Mouse (Mus musculus): ENCODE results near the gene Vps26a. TPM values are rescaled to one million over a fixed set of nuclear protein-coding genes. Genes with fewer than 3 reads are reported as not detected.

Gene Vps26a
- total RNA-seq (2021) = 10 to 100 TPM; 24.3 to 29.0 TPM
- long read RNA-seq, experiment 1, transcript Vps26a-202 (9 exons, 2,597 nt) = major isoform, 34 of 42 reads
- long read RNA-seq, experiment 1, partial matches to known transcripts = 2 of 42 reads
- long read RNA-seq, experiment 1, other reads (novel, unspliced or antisense) = 6 of 42 reads
- long read RNA-seq, experiment 2, transcript Vps26a-202 (9 exons, 2,597 nt) = major isoform, 43 of 55 reads
- long read RNA-seq, experiment 2, partial matches to known transcripts = 6 of 55 reads
- long read RNA-seq, experiment 2, other reads (novel, unspliced or antisense) = 5 of 55 reads

GRCm38 (mm10) chr10:62486618-62487415 is at the start of gene Vps26a:
Vps26a (minus strand) TSS chr10:62486805.
- intact Hi-C loops (cut with DNase I) = no loop called here
- peak; percentile 97 to 99 for DNase-seq

- no peak for DNase-seq
- intact Hi-C loops (cut with DNase I) = no loop called here
Measured at GRCm38 (mm10) chr10:62534509-62534908, 47.9 kb upstream of the Vps26a start.

- DNase-seq = no peak
- intact Hi-C loops (cut with DNase I) = no loop called here
Measured at GRCm38 (mm10) chr10:62532832-62533231, 46.2 kb upstream of the Vps26a start.

- intact Hi-C loops (cut with DNase I) = no loop called here
- DNase-seq = peak; percentile 37 to 38
Measured at GRCm38 (mm10) chr10:62530183-62530582, 43.6 kb upstream of the Vps26a start.

GRCm38 (mm10) chr10:62527351-62527750 is 40.7 kb upstream of the Vps26a start, which contains the start of gene Srgn:
Srgn (minus strand) TSS chr10:62527451.
- no peak for DNase-seq
- intact Hi-C loops (cut with DNase I) = no loop called here

- DNase-seq = no peak
- intact Hi-C loops (cut with DNase I) = no loop called here
Measured at GRCm38 (mm10) chr10:62522346-62522950, 35.8 kb upstream of the Vps26a start.

- intact Hi-C loops (cut with DNase I) = no loop called here
- DNase-seq = no peak
Measured at GRCm38 (mm10) chr10:62521763-62522162, 35.2 kb upstream of the Vps26a start.

- intact Hi-C loops (cut with DNase I) = no loop called here
- no peak for DNase-seq
Measured at GRCm38 (mm10) chr10:62520911-62521310, 34.3 kb upstream of the Vps26a start.

GRCm38 (mm10) chr10:62517511-62517910 is 30.9 kb upstream of the Vps26a start:
- DNase-seq = no peak
- intact Hi-C loops (cut with DNase I) = no loop called here

- no peak for DNase-seq
- intact Hi-C loops (cut with DNase I) = no loop called here
Measured at GRCm38 (mm10) chr10:62512855-62513254, 26.2 kb upstream of the Vps26a start.

- intact Hi-C loops (cut with DNase I) = no loop called here
- DNase-seq = no peak
Measured at GRCm38 (mm10) chr10:62511528-62511927, 24.9 kb upstream of the Vps26a start.

- DNase-seq = no peak
Measured at GRCm38 (mm10) chr10:62509032-62509656, 22.5 kb upstream of the Vps26a start.

GRCm38 (mm10) chr10:62508459-62508858 is 21.9 kb upstream of the Vps26a start:
- peak; percentile 33 to 44 for DNase-seq
- intact Hi-C loops (cut with DNase I) = no loop called here

More at GRCm38 (mm10) chr10:62509032-62509656, 22.5 kb upstream of the Vps26a start:
- intact Hi-C loops (cut with DNase I) = no loop called here

- DNase-seq = peak in 1 of 2 experiments; percentile 57
- intact Hi-C loops (cut with DNase I) = no loop called here
Measured at GRCm38 (mm10) chr10:62507591-62508308, 21.1 kb upstream of the Vps26a start.

- no peak for DNase-seq
- intact Hi-C loops (cut with DNase I) = no loop called here
Measured at GRCm38 (mm10) chr10:62507071-62507470, 20.5 kb upstream of the Vps26a start.

- intact Hi-C loops (cut with DNase I) = no loop called here
- no peak for DNase-seq
Measured at GRCm38 (mm10) chr10:62506019-62506556, 19.5 kb upstream of the Vps26a start.

- DNase-seq = no peak
- intact Hi-C loops (cut with DNase I) = no loop called here
Measured at GRCm38 (mm10) chr10:62505224-62505983, 18.8 kb upstream of the Vps26a start.

GRCm38 (mm10) chr10:62503836-62504628 is 17.4 kb upstream of the Vps26a start:
- intact Hi-C loops (cut with DNase I) = loop anchor here (1.0 kb wide), 1 partner anchor 45 kb away; no protein-coding TSS in a partner anchor
- DNase-seq = no peak
